Mouse (Mus musculus) ES-E14 (cell line): ENCODE results near the gene Gpr132. TPM values are rescaled to one million over a fixed set of nuclear protein-coding genes. Genes with fewer than 3 reads are reported as not detected.

Source experiments
- DNase-seq: peaks from one replicate; pipeline ENCODE4 v3.0.0-alpha.2; 2013; ENCODE audit warnings: low read depth, low spot score
- H3K27ac ChIP-seq: 2 replicates; pipeline ENCODE4 v1.5.1; 2012; ENCODE audit warnings: low read depth, mild to moderate bottlenecking, low read length, moderate library complexity, mixed read lengths; ENCODE audit not compliant: poor library complexity, insufficient read depth, severe bottlenecking
- H3K36me3 ChIP-seq: 2 replicates; pipeline ENCODE4 v1.6.1; 2012; ENCODE audit warnings: mild to moderate bottlenecking, low read length, moderate library complexity, mixed read lengths; ENCODE audit not compliant: control insufficient read depth, poor library complexity, insufficient read depth, severe bottlenecking
- H3K4me1 ChIP-seq, 2 experiments: fragments of 150-350 bp in 1 of 2; sonication (generic) in 1 of 2; 2 replicates each; pipeline ENCODE4 v1.6.1; 2012; ENCODE audit warnings: low read length in 2 of 2, mild to moderate bottlenecking in 1 of 2, mixed read lengths in 1 of 2; ENCODE audit not compliant: control insufficient read depth in 2 of 2, insufficient read depth in 2 of 2, poor library complexity in 1 of 2
- H3K4me3 ChIP-seq, 2 experiments: fragments of 150-350 bp in 1 of 2; sonication (generic) in 1 of 2; 2 replicates each; pipeline ENCODE4 v1.5.1; 2012; ENCODE audit warnings: low read length in 2 of 2, low read depth in 1 of 2, mild to moderate bottlenecking in 1 of 2, mixed read lengths in 1 of 2; ENCODE audit not compliant: insufficient read depth in 1 of 2, poor library complexity in 1 of 2, severe bottlenecking in 1 of 2
- H3K9ac ChIP-seq: 2 replicates; pipeline ENCODE4 v1.6.1; 2012; ENCODE audit warnings: low read depth, mild to moderate bottlenecking, low read length, mixed read lengths; ENCODE audit not compliant: poor library complexity, insufficient read depth, severe bottlenecking
- H3K9me3 ChIP-seq: fragments of 150-350 bp; sonication (generic); 2 replicates; pipeline ENCODE4 v1.6.1; 2012; ENCODE audit warnings: low read depth, mild to moderate bottlenecking, low read length; ENCODE audit not compliant: control insufficient read depth, insufficient read depth
- CHD2 ChIP-seq: IDR thresholded peaks from 2 replicates; pipeline ENCODE4 v1.6.1; 2014; ENCODE audit warnings: mild to moderate bottlenecking, low read depth, low read length, inconsistent platforms
- HCFC1 ChIP-seq: IDR thresholded peaks from 2 replicates; pipeline ENCODE4 v1.6.1; 2012; ENCODE audit warnings: low read length, inconsistent platforms, borderline replicate concordance; ENCODE audit not compliant: insufficient read depth
- MAFK ChIP-seq: IDR thresholded peaks from 2 replicates; pipeline ENCODE4 v1.6.1; 2014; ENCODE audit warnings: mild to moderate bottlenecking, low read depth, low read length, inconsistent platforms; ENCODE audit not compliant: insufficient read depth
- ZC3H11A ChIP-seq: IDR thresholded peaks from 2 replicates; pipeline ENCODE4 v1.6.1; 2012; ENCODE audit warnings: low read depth, mild to moderate bottlenecking, inconsistent platforms, low read length, borderline replicate concordance
- ZNF384 ChIP-seq: IDR thresholded peaks from 2 replicates; pipeline ENCODE4 v1.6.1; 2012; ENCODE audit warnings: low read depth, low read length, inconsistent platforms
- in situ Hi-C, 2 experiments: fragments of 600-800 bp; cut with MboI; formaldehyde crosslinking; loops; one replicate each; pipeline ENCODE4 v1.15.1; 2025; ENCODE audit warnings: low sequenced_read_pairs in 2 of 2, inconsistent platforms in 1 of 2; ENCODE audit not compliant: unreplicated experiment in 2 of 2
- total RNA-seq: library from RNA; depleted of rRNA; stranded (reverse); fragments of 300-350 nt; gene quantifications from 2 replicates; pipeline ENCODE4 v1.2.3, GENCODE M21; 2012; rRNA removed

Gene Gpr132
- total RNA-seq, result 0.36 and 0.48 TPM in 2 replicates

DNA sequence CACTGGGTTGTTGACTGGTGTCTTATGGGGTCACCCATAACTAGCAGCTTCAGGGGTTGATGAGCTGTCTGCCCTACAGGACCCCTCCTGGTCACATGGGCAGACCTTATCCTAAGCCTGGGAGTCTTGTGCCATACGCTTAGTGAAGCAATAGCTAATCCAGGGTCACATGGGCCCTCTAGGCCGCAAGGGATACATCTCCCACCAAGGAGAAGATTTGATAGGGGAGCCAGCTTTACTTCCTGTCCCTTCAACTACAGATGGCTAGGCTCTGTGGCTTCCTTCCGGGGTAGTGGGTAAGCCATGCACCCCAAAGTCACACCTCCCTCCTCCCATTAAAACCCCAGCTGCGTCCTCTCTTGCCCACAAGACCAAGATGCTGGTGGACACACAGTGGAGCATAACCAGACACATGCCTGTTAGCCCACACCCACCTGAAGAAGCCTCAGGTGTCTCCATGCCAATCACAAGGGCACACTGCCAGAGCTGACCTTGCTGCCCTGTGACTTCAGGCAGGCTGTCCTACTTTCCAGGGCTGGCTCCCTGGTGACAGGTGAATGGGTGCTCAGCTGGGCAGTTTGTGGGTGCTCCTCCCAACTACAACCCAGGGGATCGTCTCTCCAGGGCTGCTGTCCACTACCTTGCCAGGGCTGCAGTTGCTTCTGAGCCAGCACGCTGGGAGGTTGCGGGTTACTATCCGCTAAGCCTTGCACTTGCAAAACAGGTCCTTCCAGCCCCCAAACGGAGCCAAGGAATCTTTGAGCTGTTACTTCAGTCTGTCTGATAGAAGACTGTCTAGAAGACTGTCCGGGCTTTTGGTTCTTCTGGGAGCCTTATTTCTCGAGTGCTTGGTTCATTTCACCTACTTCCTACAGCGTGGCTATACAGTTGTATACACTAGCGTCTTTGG is at the start of gene Gpr132:
Gpr132 (minus strand) TSS at position 51 of the 910 bp plus-strand sequence.
- no peak within 1 kb of the TSS for H3K4me3 ChIP-seq
- peaks cover 0 to 11% of the 10 kb centered on the region in 2 experiments; a peak in 1 of 4 replicates for H3K4me1 ChIP-seq
- H3K9ac ChIP-seq, result no peak within 1 kb of the TSS
- no peak for DNase-seq
- H3K27ac ChIP-seq, result no peak within 1 kb of the TSS
- TF ChIP-seq MAFK (no peak), ZC3H11A (no peak), CHD2 (no peak), HCFC1 (no peak)
- no peaks in the 10 kb centered on the region for H3K9me3 ChIP-seq
- H3K36me3 ChIP-seq, result no peaks in the 10 kb centered on the region
- in situ Hi-C loops, result no loop called here

- Histone ChIP-seq H3K4me3 (no peak overlapping the region), H3K9ac (no peak overlapping the region), H3K36me3 (peaks cover 16% of the 10 kb centered on the region; the same call in 1 of the 2 replicates), H3K4me1 (no peaks in the 10 kb centered on the region), H3K27ac (no peak overlapping the region), H3K9me3 (no peaks in the 10 kb centered on the region)
- no peak for TF ChIP-seq CHD2
- TF ChIP-seq HCFC1, result no peak
- no peak for TF ChIP-seq ZNF384
- TF ChIP-seq MAFK, result no peak
- no peak for TF ChIP-seq ZC3H11A
- no peak for DNase-seq
- in situ Hi-C loops, result no loop called here
Measured at GRCm38 (mm10) chr12:112917486-112917885, 49.5 kb upstream of the Gpr132 start.

- no peak overlapping the region for H3K27ac ChIP-seq
- H3K9me3 ChIP-seq, result no peaks in the 10 kb centered on the region
- no peak for DNase-seq
- peaks cover 19% of the 10 kb centered on the region; the same call in 1 of the 2 replicates for H3K36me3 ChIP-seq
- no peak overlapping the region for H3K4me3 ChIP-seq
- TF ChIP-seq HCFC1 (no peak), ZNF384 (no peak), CHD2 (no peak), MAFK (no peak), ZC3H11A (no peak)
- no peak overlapping the region for H3K9ac ChIP-seq
- in situ Hi-C loops, result no loop called here
- no peaks in the 10 kb centered on the region for H3K4me1 ChIP-seq
Measured at GRCm38 (mm10) chr12:112916698-112917400, 48.8 kb upstream of the Gpr132 start.

- Histone ChIP-seq H3K4me1 (no peaks in the 10 kb centered on the region), H3K27ac (no peak overlapping the region), H3K36me3 (peaks cover 30% of the 10 kb centered on the region; the same call in 1 of the 2 replicates), H3K9ac (no peak overlapping the region), H3K4me3 (no peak overlapping the region), H3K9me3 (no peaks in the 10 kb centered on the region)
- TF ChIP-seq ZC3H11A (no peak), MAFK (no peak), HCFC1 (no peak), CHD2 (no peak), ZNF384 (no peak)
- in situ Hi-C loops, result no loop called here
- no peak for DNase-seq
Measured at GRCm38 (mm10) chr12:112915587-112915986, 47.6 kb upstream of the Gpr132 start.
